ENCODE assay signal across 8 mouse cellular contexts in the genomic region with DNA sequence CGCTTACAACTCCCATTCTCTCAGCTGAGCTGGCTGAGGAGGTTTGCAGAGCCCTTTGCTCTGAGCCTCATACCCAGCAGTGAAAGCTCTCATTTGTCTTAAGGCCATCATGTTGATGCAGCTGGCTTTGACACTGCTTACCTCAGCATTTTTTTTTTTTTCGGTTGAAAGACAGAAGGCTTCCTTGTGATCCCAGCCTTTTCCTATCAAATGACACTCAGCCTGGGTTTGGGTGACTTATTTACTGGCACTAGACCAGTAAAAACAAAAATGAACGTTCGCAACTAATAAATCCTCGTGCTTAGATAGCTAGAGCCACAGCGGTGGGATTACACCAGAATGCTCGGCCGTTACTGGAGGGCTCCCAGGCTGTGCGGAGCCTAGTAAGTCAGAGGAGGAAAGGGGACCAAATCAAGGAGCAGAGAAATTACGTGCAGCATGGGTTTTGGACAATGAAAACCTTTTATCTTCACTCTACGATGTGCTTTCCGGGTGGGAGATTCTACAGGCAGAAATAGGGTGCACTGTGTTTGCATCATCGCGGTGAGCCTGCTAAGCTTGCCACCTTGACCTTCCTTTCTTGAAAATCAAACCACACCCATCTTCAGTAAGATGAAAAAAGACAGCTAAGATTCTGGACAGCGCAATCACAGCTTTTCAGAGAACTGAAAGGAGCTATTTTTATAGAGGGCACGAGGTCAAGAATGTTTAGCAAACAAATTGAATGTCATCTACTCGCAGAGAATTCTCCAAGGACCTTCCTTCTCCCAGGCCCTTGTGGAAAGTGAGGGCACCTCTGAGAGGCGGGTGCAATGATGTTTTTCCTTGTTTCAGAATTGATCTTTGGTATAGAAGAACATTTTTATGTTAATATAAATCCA.
DNase-seq lines count a peak whose midpoint lies in the region; ATAC-seq and TF ChIP-seq lines count a peak whose summit lies in the region.

No protein-coding gene starts in this region.

- DNase-seq in left cerebral cortex, postnatal 4 days = peak; percentile 35
- DNase-seq in left cerebral cortex, adult 18-20 months (ENCODE audit: low spot score in 2 of 2) = no peak
- DNase-seq in lung, embryonic 14.5 days = peak; percentile 99
- DNase-seq in urinary bladder, adult 18-20 months (ENCODE audit: low spot score in 2 of 2) = no peak
- DNase-seq in thymus, postnatal 0 days (ENCODE audit: low spot score) = no peak

- peak overlapping the region; percentile 71 for H3K27ac ChIP-seq in forebrain, embryonic 16.5 days (ENCODE audit: low read length)
- H3K27ac ChIP-seq in intestine, embryonic 15.5 days = peak overlapping the region; percentile 60; the same call in 1 of the 2 replicates
- peak overlapping the region; percentile 93 for H3K27ac ChIP-seq in lung, embryonic 14.5 days (ENCODE audit: low read depth)
- peak overlapping the region; percentile 84 for H3K27ac ChIP-seq in stomach, embryonic 14.5 days (ENCODE audit: low read length)

- intact Hi-C loops in left cerebral cortex, postnatal 4 days (cut with DNase I) = no loop called here

- H3K4me3 ChIP-seq in forebrain, embryonic 16.5 days (replicated peaks; ENCODE audit: low read length) = no peak overlapping the region
- H3K4me3 ChIP-seq in intestine, embryonic 15.5 days (replicated peaks) = no peak overlapping the region
- H3K4me3 ChIP-seq in lung, embryonic 14.5 days (ENCODE audit: low read depth, low read length) = no peak overlapping the region
- H3K4me3 ChIP-seq in stomach, embryonic 14.5 days (ENCODE audit: low read depth, low read length) = no peak overlapping the region

- TF ChIP-seq CTCF in lung, embryonic 14.5 days (IDR thresholded peaks at IDR 0.05; ENCODE audit: low read depth) = no peak

- ATAC-seq in forebrain, embryonic 16.5 days = peak; percentile 83
- ATAC-seq in intestine, embryonic 15.5 days = peak; percentile 58
- peak; percentile 98 for ATAC-seq in lung, embryonic 14.5 days (ENCODE audit: insufficient read depth)
- ATAC-seq in stomach, embryonic 14.5 days (ENCODE audit: insufficient number of reproducible peaks, insufficient read depth, low FRiP score, low read depth) = peak; percentile 80; the same call in 1 of the 2 replicates

- no peaks in the 10 kb centered on the region for H3K36me3 ChIP-seq in forebrain, embryonic 16.5 days (ENCODE audit: control insufficient read depth, insufficient read depth)
- no peaks in the 10 kb centered on the region for H3K36me3 ChIP-seq in intestine, embryonic 15.5 days
- no peaks in the 10 kb centered on the region for H3K36me3 ChIP-seq in lung, embryonic 14.5 days (ENCODE audit: insufficient read depth)
- H3K36me3 ChIP-seq in stomach, embryonic 14.5 days (ENCODE audit: control insufficient read depth, insufficient read depth, low read length) = no peaks in the 10 kb centered on the region

- H3K4me1 ChIP-seq in forebrain, embryonic 16.5 days (replicated peaks; ENCODE audit: control insufficient read depth, insufficient read depth, low read length) = peaks cover 17% of the 10 kb centered on the region
- peaks cover 16% of the 10 kb centered on the region for H3K4me1 ChIP-seq in intestine, embryonic 15.5 days (replicated peaks)
- H3K4me1 ChIP-seq in lung, embryonic 14.5 days (ENCODE audit: insufficient read depth) = peaks cover 13% of the 10 kb centered on the region
- peaks cover 8% of the 10 kb centered on the region; the same call in 1 of the 2 replicates for H3K4me1 ChIP-seq in stomach, embryonic 14.5 days (ENCODE audit: control insufficient read depth, insufficient read depth, low read length)

- H3K27me3 ChIP-seq in forebrain, embryonic 16.5 days (replicated peaks; ENCODE audit: control insufficient read depth, insufficient read depth, low read length) = no peaks in the 10 kb centered on the region
- H3K27me3 ChIP-seq in intestine, embryonic 15.5 days (replicated peaks) = no peaks in the 10 kb centered on the region
- H3K27me3 ChIP-seq in lung, embryonic 14.5 days (ENCODE audit: insufficient read depth, low read length) = no peaks in the 10 kb centered on the region
- H3K27me3 ChIP-seq in stomach, embryonic 14.5 days (ENCODE audit: control insufficient read depth, insufficient read depth, low read length) = no peaks in the 10 kb centered on the region

- H3K9me3 ChIP-seq in forebrain, embryonic 16.5 days (ENCODE audit: control insufficient read depth, low read length) = no peaks in the 10 kb centered on the region
- no peaks in the 10 kb centered on the region for H3K9me3 ChIP-seq in intestine, embryonic 15.5 days
- H3K9me3 ChIP-seq in lung, embryonic 14.5 days (ENCODE audit: low read depth, low read length) = no peaks in the 10 kb centered on the region
- no peaks in the 10 kb centered on the region for H3K9me3 ChIP-seq in stomach, embryonic 14.5 days (ENCODE audit: control insufficient read depth, low read depth, low read length)

- WGBS in forebrain, embryonic 16.5 days = 23% methylated on average over 18 of the region's 18 CpGs
- 17% methylated on average over 18 of the region's 18 CpGs for WGBS in intestine, embryonic 15.5 days
- WGBS in lung, embryonic 14.5 days = 9% methylated on average over 18 of the region's 18 CpGs
- WGBS in stomach, embryonic 14.5 days = 9% methylated on average over 18 of the region's 18 CpGs

- peak overlapping the region; percentile 35; the same call in 1 of the 2 replicates for H3K9ac ChIP-seq in forebrain, embryonic 16.5 days (replicated peaks; ENCODE audit: low read depth, low read length)
- H3K9ac ChIP-seq in intestine, embryonic 15.5 days = no peak overlapping the region
- H3K9ac ChIP-seq in lung, embryonic 14.5 days = no peak overlapping the region
- no peak overlapping the region for H3K9ac ChIP-seq in stomach, embryonic 14.5 days (replicated peaks; ENCODE audit: low read depth, low read length)

- H3K4me2 ChIP-seq in forebrain, embryonic 16.5 days (ENCODE audit: low read length) = peak overlapping the region; percentile 33
- H3K4me2 ChIP-seq in intestine, embryonic 15.5 days (replicated peaks) = peak overlapping the region; percentile 29; the same call in 1 of the 2 replicates
- peak overlapping the region; percentile 36 for H3K4me2 ChIP-seq in lung, embryonic 14.5 days
- peak overlapping the region; percentile 3; the same call in 1 of the 2 replicates for H3K4me2 ChIP-seq in stomach, embryonic 14.5 days (replicated peaks; ENCODE audit: low read depth, low read length)

Comparison
In these comparisons a context has a peak if more than half of its experiments do, and no peak if none do; other contexts are left out.
1. DNase-seq: peak in left cerebral cortex, postnatal 4 days (single experiment) and lung, embryonic 14.5 days (single experiment); none in left cerebral cortex, adult 18-20 months (0 of 2), urinary bladder, adult 18-20 months (0 of 2) and thymus, postnatal 0 days (single experiment).
2. Peak in every context shown above with its lines, with median percentiles within 50 percentile points of each other: ATAC-seq, H3K27ac ChIP-seq and H3K4me2 ChIP-seq.